Mouse (Mus musculus): ENCODE measurements around the gene Rgs11. TPM values are rescaled to one million over a fixed set of nuclear protein-coding genes. Genes with fewer than 3 reads are reported as not detected.
A peak's percentile ranks its signal among the peaks of the same experiment; 100 is the strongest.

The Rgs11 gene
- polyA plus RNA-seq, 1 experiment from 2014 or later: 11.7 TPM

DNA sequence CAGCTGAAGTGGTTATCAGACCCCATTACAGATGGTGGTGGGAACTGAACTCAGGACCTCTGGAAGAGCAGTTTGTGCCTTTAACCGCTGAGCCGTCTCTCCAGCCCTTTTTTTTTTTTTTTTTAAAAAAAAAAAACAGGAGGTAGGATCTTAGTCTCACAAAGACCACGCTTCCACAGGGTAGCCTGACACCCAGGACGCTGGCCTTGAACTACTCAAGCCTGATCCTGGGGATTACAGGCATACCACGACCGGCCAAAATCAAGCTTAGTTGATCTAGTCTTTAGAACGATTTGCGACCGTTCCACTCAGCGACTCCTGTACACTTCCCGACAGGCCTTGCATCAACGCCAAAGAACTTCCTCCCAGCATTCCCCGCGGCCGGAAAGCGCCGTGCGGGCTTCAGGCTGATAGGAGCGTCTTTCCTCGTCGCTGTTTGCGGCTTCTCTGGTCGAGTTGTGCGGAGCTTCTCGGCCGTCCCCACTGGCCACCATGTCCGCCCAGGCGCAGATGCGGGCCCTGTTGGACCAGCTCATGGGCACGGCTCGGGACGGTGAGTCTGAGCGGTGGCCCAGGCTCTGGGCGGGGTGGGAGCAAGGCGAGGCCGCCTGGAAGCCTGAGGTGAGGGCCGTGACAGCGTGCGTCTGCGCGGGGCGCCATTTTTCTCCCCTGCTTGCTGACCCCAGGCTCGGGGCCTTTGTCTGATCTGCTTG, 49.9 kb downstream of the Rgs11 start, which contains the start of gene Luc7l:
Gene Luc7l, plus strand, starts transcription at position 358 of the 713 bp plus-strand sequence.
- H3K27ac ChIP-seq: peak within 1 kb of the TSS; percentile 98
- peak within 1 kb of the TSS; percentile 96 for H3K4me3 ChIP-seq
- peak within 1 kb of the TSS; percentile 100 for H3K9ac ChIP-seq
- H3K9me3 ChIP-seq: no peaks in the 10 kb centered on the region
- 0% methylated on average over 37 of the region's 43 CpGs for WGBS
- no peaks in the 10 kb centered on the region for H3K27me3 ChIP-seq
- H3K4me2 ChIP-seq: peak within 1 kb of the TSS; percentile 70
- ATAC-seq (ENCODE audit: borderline replicate concordance, extremely low read depth, low FRiP score, low TSS enrichment): peak; percentile 97
- H3K4me1 ChIP-seq: peaks cover 14% of the 10 kb centered on the region
- peaks cover 17% of the 10 kb centered on the region for H3K36me3 ChIP-seq

DNA sequence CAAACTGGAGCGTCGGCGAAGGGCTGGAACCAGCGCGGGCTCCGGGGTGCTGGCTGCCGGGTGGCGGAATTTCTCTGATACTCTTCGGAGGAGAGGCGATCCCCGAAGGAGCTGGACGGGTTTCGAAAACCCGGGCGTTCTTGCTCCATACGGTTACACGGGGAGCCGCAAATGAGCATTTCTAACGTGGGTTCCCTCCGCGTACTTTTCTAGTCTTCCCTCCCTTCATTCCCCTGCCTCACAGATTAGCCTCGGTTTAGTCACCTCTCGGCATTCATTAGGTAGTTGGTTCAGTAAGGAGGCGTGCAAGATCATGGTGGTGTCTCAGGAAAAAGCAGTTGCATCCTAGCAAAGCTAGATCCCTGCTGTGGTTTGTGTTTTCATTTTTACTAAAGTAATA, 50.6 kb downstream of the Rgs11 start:
- peak overlapping the region; percentile 98 for H3K27ac ChIP-seq
- H3K4me3 ChIP-seq: peak overlapping the region; percentile 96
- H3K9ac ChIP-seq: peak overlapping the region; percentile 100
- H3K4me1 ChIP-seq: peaks cover 14% of the 10 kb centered on the region
- WGBS: under 1% methylated on average over 24 of the region's 24 CpGs
- H3K9me3 ChIP-seq: no peaks in the 10 kb centered on the region
- no peaks in the 10 kb centered on the region for H3K27me3 ChIP-seq
- no peak for ATAC-seq (ENCODE audit: borderline replicate concordance, extremely low read depth, low FRiP score, low TSS enrichment)
- H3K4me2 ChIP-seq: peak overlapping the region; percentile 70
- peaks cover 24% of the 10 kb centered on the region for H3K36me3 ChIP-seq

DNA sequence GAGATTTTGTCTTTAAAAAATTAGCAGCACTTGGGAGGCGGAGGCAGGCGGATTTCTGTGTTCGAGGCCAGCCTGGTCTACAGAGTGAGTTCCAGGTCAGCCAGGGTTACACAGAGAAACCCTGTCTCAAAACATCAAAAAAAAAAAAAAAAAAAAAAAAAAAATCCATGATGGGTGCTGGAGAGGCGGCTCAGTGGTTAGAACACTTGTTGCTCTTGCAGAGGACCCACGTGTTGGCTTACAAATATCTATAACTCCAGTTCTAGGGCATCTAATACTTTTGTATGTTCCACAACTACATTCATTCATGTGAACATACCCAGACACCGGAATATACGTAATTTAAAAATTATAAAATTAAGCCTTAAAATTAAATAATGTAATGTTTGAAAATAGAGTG, 52.6 kb downstream of the Rgs11 start:
- Histone ChIP-seq H3K4me3 (no peak overlapping the region), H3K9me3 (no peaks in the 10 kb centered on the region), H3K4me2 (no peak overlapping the region), H3K36me3 (peaks cover 41% of the 10 kb centered on the region), H3K4me1 (peaks cover 14% of the 10 kb centered on the region), H3K27ac (no peak overlapping the region), H3K27me3 (no peaks in the 10 kb centered on the region), H3K9ac (no peak overlapping the region)
- ATAC-seq (ENCODE audit: borderline replicate concordance, extremely low read depth, low FRiP score, low TSS enrichment): no peak
- 91% methylated on average over 7 of the region's 7 CpGs for WGBS

Other genes starting within 250 kb of the Rgs11 start
- gene Capn15, start 217.2 kb upstream of the Rgs11 start, polyA plus RNA-seq (2015; fragmentation: Nextera tagmentation; extraction: Ambion mirVana): 20.8 and 21.9 TPM in 2 replicates
- 12.3 and 13.5 TPM in 2 replicates for gene Rab11fip3, start 133.4 kb upstream of the Rgs11 start, polyA plus RNA-seq (2015; fragmentation: Nextera tagmentation; extraction: Ambion mirVana)
- 32.3 and 34.0 TPM in 2 replicates for gene Decr2, start 112.6 kb upstream of the Rgs11 start, polyA plus RNA-seq (2015; fragmentation: Nextera tagmentation; extraction: Ambion mirVana)
- 85.0 and 92.3 TPM in 2 replicates for gene Nme4, start 107.3 kb upstream of the Rgs11 start, polyA plus RNA-seq (2015; fragmentation: Nextera tagmentation; extraction: Ambion mirVana)
- gene Tmem8, start 89.7 kb upstream of the Rgs11 start, polyA plus RNA-seq (2015; fragmentation: Nextera tagmentation; extraction: Ambion mirVana): 1.9 and 2.7 TPM in 2 replicates
- gene Mrpl28, start 79.5 kb upstream of the Rgs11 start, polyA plus RNA-seq (2015; fragmentation: Nextera tagmentation; extraction: Ambion mirVana): 209 and 210 TPM in 2 replicates
- 16.5 and 18.9 TPM in 2 replicates for gene Axin1, start 64.3 kb upstream of the Rgs11 start, polyA plus RNA-seq (2015; fragmentation: Nextera tagmentation; extraction: Ambion mirVana)
- gene Pdia2, start 3.9 kb upstream of the Rgs11 start, polyA plus RNA-seq (2015; fragmentation: Nextera tagmentation; extraction: Ambion mirVana): 0.39 and 0.78 TPM in 2 replicates
- gene Arhgdig, start 4.8 kb downstream of the Rgs11 start, polyA plus RNA-seq (2015; fragmentation: Nextera tagmentation; extraction: Ambion mirVana): 13.1 and 13.3 TPM in 2 replicates
- 44.4 and 44.7 TPM in 2 replicates for gene Fam234a, start 41.3 kb downstream of the Rgs11 start, polyA plus RNA-seq (2015; fragmentation: Nextera tagmentation; extraction: Ambion mirVana)
- gene Luc7l, start 49.9 kb downstream of the Rgs11 start, polyA plus RNA-seq (2015; fragmentation: Nextera tagmentation; extraction: Ambion mirVana): 88.3 and 90.1 TPM in 2 replicates
- gene Neurl1b, start 211.9 kb downstream of the Rgs11 start, polyA plus RNA-seq (2015; fragmentation: Nextera tagmentation; extraction: Ambion mirVana): 1.8 and 2.0 TPM in 2 replicates

All from lung, embryonic 15.5 days (tissue).